Mouse (Mus musculus) T-cell, adult 2 months (primary cell): Measurements from ENCODE around the gene Nod2.
"Not testable (repeated sequence)": the region's sequence is repeated elsewhere in the genome, so short reads cannot be mapped to it uniquely, and the experiment has no call there.

Experiments used
- DNase-seq: peaks from one replicate; pipeline ENCODE4 v3.0.0; 2022; ENCODE audit warnings: low spot score

Gene Nod2

GRCm38 (mm10) chr8:88633343-88633765 lies 13.8 kb upstream of the Nod2 start:
- DNase-seq = no peak

GRCm38 (mm10) chr8:88635474-88636397 lies 11.4 kb upstream of the Nod2 start, which contains the start of gene Snx20:
TSS of gene Snx20 (minus strand) at chr8:88636128.
- DNase-seq = peak; percentile 80

DNA sequence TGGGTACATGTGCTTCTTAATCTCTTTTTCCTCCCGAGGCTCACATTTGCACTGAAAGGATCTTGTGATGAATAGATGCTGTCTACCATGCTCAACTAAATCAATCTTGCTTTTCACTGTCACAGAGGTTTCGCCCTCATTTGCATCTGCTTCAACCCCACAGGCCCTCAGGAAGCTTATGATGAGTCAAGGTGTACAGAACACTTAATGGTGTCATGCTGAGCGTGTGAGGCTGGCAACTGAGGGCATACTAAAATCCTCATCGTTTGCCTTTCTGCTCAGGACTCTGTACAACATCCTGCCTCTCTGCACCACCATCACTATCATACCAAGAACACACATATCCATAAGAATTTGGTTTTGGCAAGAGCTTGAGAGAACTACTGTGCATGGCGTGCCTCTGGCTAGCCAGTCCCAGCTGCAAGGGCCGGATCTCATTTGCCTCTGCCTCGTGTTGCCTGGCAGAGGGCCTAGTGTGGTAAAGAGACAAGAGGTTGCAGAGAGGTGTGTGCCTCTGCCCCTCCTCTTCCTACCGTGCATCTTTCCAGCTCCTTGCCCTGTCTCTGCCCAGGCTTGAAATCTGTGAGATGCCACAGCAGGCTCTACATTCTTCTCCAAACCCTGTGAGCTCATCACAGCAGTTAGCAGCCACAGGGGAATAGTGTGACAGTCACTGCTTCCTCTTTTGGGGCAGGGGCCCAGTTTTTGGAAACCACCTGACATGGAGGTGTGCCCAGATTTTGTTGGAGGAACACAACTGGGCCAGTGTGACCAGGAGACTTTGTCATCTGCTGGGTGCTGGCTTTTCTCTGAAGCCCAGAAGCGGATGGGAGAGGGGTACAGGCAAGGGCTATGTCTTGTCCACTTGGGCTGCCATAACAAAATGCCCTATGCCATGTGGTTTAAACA lies 9.8 kb upstream of the Nod2 start:
- no peak for DNase-seq

GRCm38 (mm10) chr8:88638908-88639307 lies 8.2 kb upstream of the Nod2 start:
- DNase-seq = no peak

DNA sequence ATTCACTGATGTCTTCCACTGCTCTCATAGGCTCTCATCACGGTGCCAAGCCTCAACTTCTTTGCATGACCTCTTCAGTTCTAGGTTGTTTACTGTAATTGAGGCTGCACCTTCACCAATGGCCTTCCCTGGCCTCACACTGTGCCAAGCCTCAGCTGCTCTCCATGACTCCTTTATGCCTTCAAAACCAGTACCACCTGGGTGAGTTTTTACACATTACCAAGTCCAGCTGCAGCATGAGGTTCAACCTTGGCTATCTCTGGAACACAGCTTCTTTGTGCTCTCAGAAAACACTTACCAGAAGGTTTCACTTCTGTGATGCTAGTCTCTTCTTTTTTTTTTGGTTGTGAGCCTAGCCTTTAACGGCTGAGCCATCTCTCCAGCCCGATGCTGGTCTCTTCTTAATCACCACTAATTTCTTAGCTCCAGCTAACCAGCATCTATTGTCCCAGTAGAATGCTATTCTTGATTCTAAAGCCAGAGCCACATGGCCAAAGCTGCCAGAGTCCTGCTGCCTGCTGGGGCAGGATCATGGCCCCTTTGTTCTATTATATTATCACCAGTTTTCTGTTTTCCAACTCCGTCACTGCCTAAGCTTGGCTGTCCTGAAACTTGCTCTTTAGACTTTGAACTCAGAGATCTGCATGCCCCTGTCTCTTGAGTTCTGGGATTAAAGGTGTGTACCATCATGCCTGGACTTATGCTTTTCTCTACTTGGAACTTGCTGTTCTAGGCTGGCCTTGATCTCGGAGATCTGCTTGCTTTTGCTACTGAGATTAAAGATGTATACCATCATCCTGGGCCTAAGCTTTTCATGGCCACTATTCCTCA lies 4.2 kb upstream of the Nod2 start:
- DNase-seq = no peak

- DNase-seq = no peak
Observed at GRCm38 (mm10) chr8:88648322-88648721, 1.2 kb downstream of the Nod2 start.

DNA sequence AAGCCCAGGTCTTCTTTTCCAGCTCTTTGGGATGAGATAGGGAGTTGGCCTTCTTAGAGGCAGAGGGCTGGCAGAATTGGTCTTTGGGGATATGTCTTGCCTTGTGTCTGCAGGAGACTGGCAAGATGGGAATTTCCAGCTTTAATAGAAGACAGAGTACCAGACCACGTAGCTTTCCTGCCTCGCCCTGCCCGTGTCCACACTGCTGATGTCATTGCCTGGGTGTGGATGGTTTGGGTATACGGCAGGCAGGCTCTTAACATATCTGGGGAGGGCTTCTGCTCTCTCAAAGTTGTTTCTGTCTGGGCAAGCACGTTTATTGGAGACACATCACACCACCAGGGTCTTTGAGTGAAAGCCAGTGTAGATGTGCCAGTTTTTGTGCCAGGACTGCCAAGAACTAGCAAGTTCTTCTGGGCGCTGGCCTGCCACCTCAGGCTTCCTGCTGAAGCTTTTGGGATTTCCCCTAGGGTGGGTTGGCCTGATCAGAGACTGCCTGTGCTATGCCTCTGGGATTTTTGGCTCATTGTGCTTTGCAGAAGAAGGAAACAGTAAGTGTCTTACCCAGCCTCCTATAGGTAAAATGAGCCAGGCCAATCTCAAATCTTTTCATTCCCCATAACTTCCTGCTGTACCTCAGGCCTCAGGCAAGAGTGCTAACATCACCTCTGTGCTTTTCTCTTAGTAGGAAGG lies 3.0 kb downstream of the Nod2 start:
- no peak for DNase-seq

DNA sequence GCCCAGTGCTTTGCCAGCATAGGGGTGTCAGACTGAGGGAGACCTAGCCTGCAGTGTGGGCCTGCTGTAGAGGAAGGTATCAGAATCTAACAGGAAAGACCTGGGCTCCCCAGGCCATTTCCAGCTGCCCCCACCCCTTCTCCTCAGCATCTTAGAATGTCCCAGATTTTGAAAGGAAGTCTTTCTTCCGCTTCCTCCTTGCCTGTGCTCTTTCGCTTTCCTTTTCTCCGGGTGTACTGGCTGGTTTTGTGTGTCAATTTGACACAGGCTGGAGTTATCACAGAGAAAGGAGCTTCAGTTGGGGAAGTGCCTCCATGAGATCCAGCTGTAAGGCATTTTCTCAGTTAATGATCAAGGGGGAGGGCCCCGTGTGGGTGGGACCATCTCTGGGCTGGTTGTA lies 4.0 kb downstream of the Nod2 start:
- not testable (repeated sequence) for DNase-seq

DNA sequence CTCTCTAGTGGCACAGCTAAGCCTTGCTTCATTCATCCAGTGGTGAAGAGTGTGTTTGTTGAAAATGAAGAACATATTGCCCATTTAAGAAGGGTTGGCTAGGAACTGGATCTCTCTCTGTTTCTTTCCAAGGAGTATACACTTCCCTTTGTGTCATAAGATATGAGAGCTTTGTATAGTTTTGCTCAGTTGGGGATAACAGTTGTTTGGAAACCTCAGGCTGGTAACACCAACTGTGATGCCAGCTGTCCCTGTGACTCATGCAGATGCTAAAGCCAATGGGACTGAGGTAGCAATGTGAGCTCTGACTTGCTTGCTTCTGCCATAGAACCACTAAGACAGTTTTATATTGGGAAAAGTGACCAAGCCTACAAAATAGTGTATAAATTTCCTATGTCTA lies 8.2 kb downstream of the Nod2 start:
- no peak for DNase-seq

GRCm38 (mm10) chr8:88659873-88660272 lies 12.8 kb downstream of the Nod2 start:
- DNase-seq = no peak

GRCm38 (mm10) chr8:88662401-88662821 lies 15.3 kb downstream of the Nod2 start:
- DNase-seq = no peak

DNA sequence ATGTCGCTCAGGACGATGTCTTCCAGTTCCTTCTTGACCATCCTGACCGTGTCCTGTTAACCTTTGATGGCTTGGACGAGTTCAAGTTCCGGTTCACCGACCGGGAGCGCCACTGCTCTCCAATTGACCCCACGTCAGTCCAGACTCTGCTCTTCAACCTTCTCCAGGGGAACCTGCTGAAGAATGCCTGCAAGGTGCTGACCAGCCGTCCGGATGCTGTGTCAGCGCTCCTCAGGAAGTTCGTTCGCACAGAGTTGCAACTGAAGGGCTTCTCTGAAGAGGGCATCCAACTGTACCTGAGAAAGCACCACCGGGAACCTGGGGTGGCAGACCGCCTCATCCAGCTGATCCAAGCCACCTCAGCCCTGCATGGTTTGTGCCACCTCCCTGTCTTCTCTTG lies 17.0 kb downstream of the Nod2 start:
- no peak for DNase-seq

- DNase-seq = no peak
Observed at GRCm38 (mm10) chr8:88664947-88665346, 17.8 kb downstream of the Nod2 start.

- no peak for DNase-seq
Observed at GRCm38 (mm10) chr8:88666435-88666834, 19.3 kb downstream of the Nod2 start.

DNA sequence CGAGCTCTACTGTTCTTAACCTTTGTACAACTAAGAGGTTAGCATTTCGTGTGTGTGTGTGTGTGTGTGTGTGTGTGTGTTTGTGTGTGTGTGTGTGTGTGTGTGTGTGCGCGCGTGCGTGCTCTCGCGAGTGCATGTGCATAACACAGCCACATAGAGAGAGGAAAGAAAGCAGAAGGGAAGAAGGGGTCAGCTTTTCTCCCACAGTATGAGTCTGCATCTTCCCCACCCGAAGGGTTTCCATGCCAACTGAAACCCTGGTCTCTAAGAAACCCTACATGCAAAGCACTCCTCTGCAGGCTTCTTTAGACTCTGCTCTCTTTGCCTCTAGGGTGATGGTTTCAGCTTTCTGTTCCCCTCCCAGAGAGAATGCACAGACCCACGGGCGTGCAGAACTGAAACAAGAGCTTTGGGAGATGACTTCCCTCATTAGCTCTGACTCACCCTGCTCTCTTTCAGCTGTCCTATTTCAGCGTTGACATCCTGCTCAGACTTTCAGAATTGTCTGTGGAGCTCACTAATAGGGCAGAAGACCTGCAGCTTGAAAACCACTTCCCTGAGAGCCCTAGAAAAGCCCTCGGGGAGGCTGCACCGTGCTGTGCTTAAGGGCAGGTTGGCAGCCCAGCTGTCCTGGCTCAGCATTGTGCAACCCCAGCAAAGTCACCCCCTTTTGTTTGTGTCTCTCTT lies 21.4 kb downstream of the Nod2 start:
- DNase-seq = peak; percentile 59

DNA sequence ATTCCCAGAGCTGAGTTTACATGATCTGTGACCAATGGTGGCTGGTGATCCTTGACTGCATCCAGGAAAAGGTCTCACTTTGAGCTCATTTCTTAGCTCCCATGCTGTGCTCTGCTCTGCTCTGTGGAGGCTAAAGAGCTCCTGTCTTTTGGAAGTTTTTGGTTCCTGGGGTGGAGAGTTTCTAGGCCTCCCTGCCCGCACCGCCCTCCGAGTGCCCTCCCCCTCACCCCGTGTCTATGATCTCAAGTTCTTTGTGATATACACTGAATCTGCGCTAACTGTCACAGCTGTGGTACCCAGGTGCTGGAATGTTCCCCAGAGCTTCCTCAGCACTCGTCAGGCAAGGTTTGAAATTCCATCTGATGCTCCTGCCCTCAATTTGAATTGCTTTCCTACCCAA lies 23.7 kb downstream of the Nod2 start:
- DNase-seq = no peak

- DNase-seq = no peak
Observed at GRCm38 (mm10) chr8:88671575-88671974, 24.5 kb downstream of the Nod2 start.

GRCm38 (mm10) chr8:88673859-88674258 lies 26.7 kb downstream of the Nod2 start:
- no peak for DNase-seq

GRCm38 (mm10) chr8:88675372-88676165 lies 28.5 kb downstream of the Nod2 start:
- DNase-seq = no peak

GRCm38 (mm10) chr8:88677071-88677470 lies 30.0 kb downstream of the Nod2 start:
- DNase-seq = no peak
